Mouse (Mus musculus): ENCODE measurements around the gene Fbxw9. TPM values are rescaled to one million over a fixed set of nuclear protein-coding genes. Genes with fewer than 3 reads are reported as not detected.

Gene Fbxw9
- polyA plus RNA-seq, 1 experiment: 26.8 TPM

DNA sequence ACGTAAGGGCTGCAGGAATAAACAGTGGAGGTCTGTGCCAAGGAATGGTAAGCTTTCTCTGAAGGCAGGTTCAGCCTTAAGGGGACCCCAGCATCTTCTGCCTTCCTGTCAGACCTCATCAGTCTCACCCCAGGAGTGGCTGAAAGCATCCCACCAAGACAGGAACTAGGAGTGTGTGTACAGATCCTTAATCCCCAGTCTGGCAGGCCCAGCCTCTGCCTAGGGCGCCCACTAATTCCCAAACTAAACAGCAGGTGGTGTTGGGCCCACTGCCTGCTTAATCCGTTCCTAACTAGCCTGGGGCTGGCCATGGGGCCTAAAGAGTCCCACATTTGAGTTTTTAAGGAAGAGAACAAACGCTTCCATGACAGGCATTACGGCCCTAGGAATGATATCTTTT lies 42.6 kb upstream of the Fbxw9 start:
- no peak overlapping the region for H3ac ChIP-seq (ENCODE audit: control insufficient read depth, insufficient read length)
- H3K4me2 ChIP-seq (ENCODE audit: low read depth): no peak overlapping the region
- TF ChIP-seq TCF3 (IDR thresholded peaks at IDR 0.05; ENCODE audit: insufficient read length, low read depth): no peak
- H3K36me3 ChIP-seq (ENCODE audit: control insufficient read depth, insufficient read depth): peaks cover 3% of the 10 kb centered on the region
- H3K79me2 ChIP-seq (ENCODE audit: control insufficient read depth, insufficient read depth): peaks cover 8% of the 10 kb centered on the region
- H3K4me3 ChIP-seq: no peak overlapping the region
- peaks cover 5% of the 10 kb centered on the region for H3K27me3 ChIP-seq (ENCODE audit: control insufficient read depth, insufficient read depth, insufficient read length)

DNA sequence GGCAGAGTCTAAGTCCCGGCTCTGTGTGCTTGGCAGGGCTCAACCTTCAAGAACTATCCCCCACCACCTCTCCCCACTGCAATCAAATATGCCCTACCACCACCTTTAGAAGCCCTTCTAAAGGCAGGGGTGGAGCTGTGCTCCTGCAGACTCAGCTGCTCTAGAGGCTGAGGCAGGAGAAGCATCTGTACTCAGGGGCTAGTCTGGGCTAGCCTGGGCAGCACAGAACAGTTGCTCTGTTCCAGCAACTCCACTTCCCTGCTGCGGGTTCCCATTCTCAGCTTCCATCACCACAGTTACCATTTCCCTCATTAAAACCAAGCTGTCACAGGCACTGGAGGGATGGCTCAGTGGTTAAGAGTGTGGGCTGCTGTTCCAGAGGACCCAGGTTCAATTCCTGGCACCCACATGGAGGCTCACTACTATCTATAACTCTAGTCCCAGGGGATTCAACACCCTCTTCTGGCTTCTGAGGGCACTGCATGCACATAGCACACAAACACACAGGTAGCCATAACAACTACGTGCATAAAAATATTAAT lies 38.3 kb upstream of the Fbxw9 start:
- no peaks in the 10 kb centered on the region for H3K27me3 ChIP-seq (ENCODE audit: control insufficient read depth, insufficient read depth, insufficient read length)
- H3K36me3 ChIP-seq (ENCODE audit: control insufficient read depth, insufficient read depth): peaks cover 3% of the 10 kb centered on the region
- H3K79me2 ChIP-seq (ENCODE audit: control insufficient read depth, insufficient read depth): peaks cover 22% of the 10 kb centered on the region
- no peak for TF ChIP-seq MYOD1 (IDR thresholded peaks at IDR 0.05; ENCODE audit: control insufficient read depth in 1 of 3, insufficient read length in 2 of 3, low read depth in 2 of 3)
- TF ChIP-seq REST (IDR thresholded peaks at IDR 0.05; ENCODE audit: insufficient read depth, insufficient read length): no peak
- no peak for TF ChIP-seq CEBPB (IDR thresholded peaks at IDR 0.05; ENCODE audit: insufficient read depth, poor library complexity, severe bottlenecking)
- TF ChIP-seq TCF3 (IDR thresholded peaks at IDR 0.05; ENCODE audit: insufficient read length, low read depth): no peak
- TF ChIP-seq POLR2AphosphoS2 (IDR thresholded peaks at IDR 0.05; ENCODE audit: insufficient read length, low read depth): no peak
- TF ChIP-seq E2F4 (IDR thresholded peaks at IDR 0.05; ENCODE audit: insufficient read depth): no peak
- TF ChIP-seq USF1 (IDR thresholded peaks at IDR 0.05; ENCODE audit: low read depth): no peak
- TF ChIP-seq SRF (IDR thresholded peaks at IDR 0.05; ENCODE audit: control insufficient read depth, insufficient read length, low read depth): no peak
- TF ChIP-seq TCF12 (IDR thresholded peaks at IDR 0.05; ENCODE audit: insufficient read depth, poor library complexity, severe bottlenecking): no peak
- TF ChIP-seq POLR2A (IDR thresholded peaks at IDR 0.05; ENCODE audit: insufficient read length, low read depth): no peak
- no peak for TF ChIP-seq MYOG (IDR thresholded peaks at IDR 0.05; ENCODE audit: control insufficient read depth in 1 of 3, insufficient read depth in 1 of 3, insufficient read length in 2 of 3, low read depth in 2 of 3)
- TF ChIP-seq MAX (IDR thresholded peaks at IDR 0.05; ENCODE audit: low read depth): no peak
- H3K4me2 ChIP-seq (ENCODE audit: low read depth): no peak overlapping the region
- no peak overlapping the region for H3ac ChIP-seq (ENCODE audit: control insufficient read depth, insufficient read length)
- no peak overlapping the region for H3K4me3 ChIP-seq

DNA sequence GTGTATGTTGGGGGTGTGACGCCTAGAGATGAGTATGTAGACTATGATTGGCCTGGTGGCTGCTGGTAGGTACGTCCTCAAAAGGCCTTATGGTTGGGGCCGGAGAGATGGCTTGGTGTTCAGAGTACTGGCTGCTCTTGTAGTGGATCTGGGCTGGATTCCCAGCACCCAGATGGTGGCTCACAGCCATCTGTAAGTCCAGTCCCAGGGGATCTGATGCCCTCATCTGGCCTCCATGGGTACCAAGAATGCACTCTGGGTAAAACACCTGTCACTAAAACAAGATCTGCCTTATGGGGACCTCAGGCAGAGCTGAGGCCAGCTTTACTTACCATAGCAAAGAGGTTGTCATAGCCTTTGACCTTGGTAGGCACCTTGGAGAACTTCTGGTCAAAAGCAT lies 36.0 kb upstream of the Fbxw9 start:
- H3ac ChIP-seq (ENCODE audit: control insufficient read depth, insufficient read length): no peak overlapping the region
- peak overlapping the region; percentile 99 for H3K4me2 ChIP-seq (ENCODE audit: low read depth)
- peak overlapping the region; percentile 99 for H3K4me3 ChIP-seq
- H3K79me2 ChIP-seq (ENCODE audit: control insufficient read depth, insufficient read depth): peaks cover 44% of the 10 kb centered on the region
- peaks cover 3% of the 10 kb centered on the region for H3K36me3 ChIP-seq (ENCODE audit: control insufficient read depth, insufficient read depth)
- TF ChIP-seq POLR2A (IDR thresholded peaks at IDR 0.05; ENCODE audit: insufficient read length, low read depth) (no peak), CEBPB (IDR thresholded peaks at IDR 0.05; ENCODE audit: insufficient read depth, poor library complexity, severe bottlenecking) (no peak), SRF (IDR thresholded peaks at IDR 0.05; ENCODE audit: control insufficient read depth, insufficient read length, low read depth) (no peak), TCF3 (IDR thresholded peaks at IDR 0.05; ENCODE audit: insufficient read length, low read depth) (no peak), REST (IDR thresholded peaks at IDR 0.05; ENCODE audit: insufficient read depth, insufficient read length) (no peak), MYOG (IDR thresholded peaks at IDR 0.05; ENCODE audit: control insufficient read depth in 1 of 3, insufficient read depth in 1 of 3, insufficient read length in 2 of 3, low read depth in 2 of 3) (no peak), TCF12 (IDR thresholded peaks at IDR 0.05; ENCODE audit: insufficient read depth, poor library complexity, severe bottlenecking) (no peak), MAX (IDR thresholded peaks at IDR 0.05; ENCODE audit: low read depth) (no peak), MYOD1 (IDR thresholded peaks at IDR 0.05; ENCODE audit: control insufficient read depth in 1 of 3, insufficient read length in 2 of 3, low read depth in 2 of 3) (no peak), POLR2AphosphoS2 (IDR thresholded peaks at IDR 0.05; ENCODE audit: insufficient read length, low read depth) (no peak), USF1 (IDR thresholded peaks at IDR 0.05; ENCODE audit: low read depth) (no peak), E2F4 (IDR thresholded peaks at IDR 0.05; ENCODE audit: insufficient read depth) (no peak)
- H3K27me3 ChIP-seq (ENCODE audit: control insufficient read depth, insufficient read depth, insufficient read length): no peaks in the 10 kb centered on the region

DNA sequence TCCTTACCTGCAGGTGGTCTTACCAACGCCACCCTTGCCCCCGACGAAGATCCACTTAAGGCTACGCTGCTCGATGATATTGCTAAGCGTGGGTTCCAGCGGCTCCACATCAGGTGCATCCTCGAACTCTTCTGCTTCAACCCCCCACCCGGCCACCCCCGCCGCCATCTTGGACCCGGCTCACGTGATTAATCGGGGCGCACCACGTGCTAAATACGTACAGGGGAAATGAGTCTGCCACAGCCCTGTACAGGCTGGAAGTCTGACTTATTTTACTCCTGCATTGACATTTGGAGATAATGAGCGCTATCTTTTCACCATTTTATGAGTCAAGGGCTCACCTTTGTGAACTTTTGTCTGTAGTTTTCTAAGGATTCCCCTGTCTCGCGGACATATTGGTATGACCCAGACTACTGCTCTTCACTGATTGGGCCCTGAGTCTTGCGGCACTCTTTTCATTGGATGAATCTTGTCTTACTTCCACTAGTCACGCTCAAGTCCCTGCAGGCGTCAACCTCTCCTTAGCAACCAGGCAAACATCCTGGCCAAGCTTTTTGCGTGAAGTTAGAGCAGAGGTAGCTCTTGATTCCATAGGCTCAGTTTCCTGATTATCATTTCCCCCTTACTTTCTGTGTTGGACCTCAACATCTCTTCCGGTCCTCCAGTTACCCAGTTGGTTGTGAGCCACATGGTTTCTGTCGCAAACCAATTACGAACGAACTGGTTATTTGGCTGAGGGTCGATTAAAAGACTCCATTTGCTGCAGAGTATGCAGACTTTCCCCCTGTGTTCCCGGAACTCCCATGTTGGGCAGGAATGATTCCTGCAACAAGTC lies 34.5 kb upstream of the Fbxw9 start, which contains the start of gene Asna1:
TSS of gene Asna1 (minus strand) at position 184 of the 835 bp plus-strand sequence.
- TF ChIP-seq MYOD1 (IDR thresholded peaks at IDR 0.05; ENCODE audit: control insufficient read depth in 1 of 3, insufficient read length in 2 of 3, low read depth in 2 of 3): no peak
- TF ChIP-seq CEBPB (IDR thresholded peaks at IDR 0.05; ENCODE audit: insufficient read depth, poor library complexity, severe bottlenecking): no peak
- TF ChIP-seq MAX (IDR thresholded peaks at IDR 0.05; ENCODE audit: low read depth): no peak
- no peak for TF ChIP-seq MYOG (IDR thresholded peaks at IDR 0.05; ENCODE audit: control insufficient read depth in 1 of 3, insufficient read depth in 1 of 3, insufficient read length in 2 of 3, low read depth in 2 of 3)
- peak; percentile 59 for TF ChIP-seq POLR2A (IDR thresholded peaks at IDR 0.05; ENCODE audit: insufficient read length, low read depth)
- no peak for TF ChIP-seq REST (IDR thresholded peaks at IDR 0.05; ENCODE audit: insufficient read depth, insufficient read length)
- TF ChIP-seq USF1 (IDR thresholded peaks at IDR 0.05; ENCODE audit: low read depth): peak; percentile 90
- no peak for TF ChIP-seq TCF3 (IDR thresholded peaks at IDR 0.05; ENCODE audit: insufficient read length, low read depth)
- TF ChIP-seq POLR2AphosphoS2 (IDR thresholded peaks at IDR 0.05; ENCODE audit: insufficient read length, low read depth): peak; percentile 49
- no peak for TF ChIP-seq E2F4 (IDR thresholded peaks at IDR 0.05; ENCODE audit: insufficient read depth)
- no peak for TF ChIP-seq TCF12 (IDR thresholded peaks at IDR 0.05; ENCODE audit: insufficient read depth, poor library complexity, severe bottlenecking)
- TF ChIP-seq SRF (IDR thresholded peaks at IDR 0.05; ENCODE audit: control insufficient read depth, insufficient read length, low read depth): no peak
- Histone ChIP-seq H3K4me3 (peak within 1 kb of the TSS; percentile 99), H3K4me2 (ENCODE audit: low read depth) (peak within 1 kb of the TSS; percentile 99), H3K36me3 (ENCODE audit: control insufficient read depth, insufficient read depth) (peaks cover 6% of the 10 kb centered on the region), H3K79me2 (ENCODE audit: control insufficient read depth, insufficient read depth) (peaks cover 59% of the 10 kb centered on the region), H3ac (ENCODE audit: control insufficient read depth, insufficient read length) (peak within 1 kb of the TSS; percentile 49), H3K27me3 (ENCODE audit: control insufficient read depth, insufficient read depth, insufficient read length) (no peaks in the 10 kb centered on the region)

All from myocyte (in vitro differentiated cells).